Mouse (Mus musculus) pancreas, adult 10 weeks (tissue): ENCODE results near the gene Ifnl3. TPM values are rescaled to one million over a fixed set of nuclear protein-coding genes. Genes with fewer than 3 reads are reported as not detected.

ENCODE experiments used
- polyA plus RNA-seq: library from polyadenylated mRNA; stranded (reverse); fragments of 350-450 nt; fragmentation: Illumina TruSeq; extraction: RNeasy Lipid Tissue Mini Kit (QIAGEN cat#74804); gene quantifications from one replicate; pipeline ENCODE4 v1.2.3, GENCODE M21; 2015; ENCODE audit warnings: low read depth, low replicate concordance; ENCODE audit not compliant: insufficient read depth

Gene Ifnl3
- polyA plus RNA-seq, result not detected

DNA sequence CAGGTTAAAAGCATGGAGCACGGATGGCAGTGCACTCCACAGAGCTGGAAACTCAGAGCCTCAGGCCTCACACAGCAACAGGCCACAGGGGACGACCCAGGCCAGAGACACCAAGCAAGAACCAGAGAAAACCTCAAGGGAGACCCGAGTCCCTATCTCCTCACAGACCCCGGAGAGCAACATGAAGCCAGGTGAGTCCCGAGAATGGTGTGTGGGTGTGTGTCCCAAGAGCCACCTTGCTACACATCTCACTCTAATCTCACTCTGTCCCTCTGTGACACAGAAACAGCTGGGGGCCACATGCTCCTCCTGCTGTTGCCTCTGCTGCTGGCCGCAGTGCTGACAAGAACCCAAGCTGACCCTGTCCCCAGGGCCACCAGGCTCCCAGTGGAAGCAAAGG is at the start of gene Ifnl3:
Gene Ifnl3 (plus strand): TSS at position 301 of the 400 bp plus-strand sequence.

GRCm38 (mm10) chr7:28510405-28510974 is 12.1 kb upstream of the Ifnl3 start, which contains the start of gene Ifnl2:
Ifnl2 (minus strand) TSS chr7:28510455.

DNA sequence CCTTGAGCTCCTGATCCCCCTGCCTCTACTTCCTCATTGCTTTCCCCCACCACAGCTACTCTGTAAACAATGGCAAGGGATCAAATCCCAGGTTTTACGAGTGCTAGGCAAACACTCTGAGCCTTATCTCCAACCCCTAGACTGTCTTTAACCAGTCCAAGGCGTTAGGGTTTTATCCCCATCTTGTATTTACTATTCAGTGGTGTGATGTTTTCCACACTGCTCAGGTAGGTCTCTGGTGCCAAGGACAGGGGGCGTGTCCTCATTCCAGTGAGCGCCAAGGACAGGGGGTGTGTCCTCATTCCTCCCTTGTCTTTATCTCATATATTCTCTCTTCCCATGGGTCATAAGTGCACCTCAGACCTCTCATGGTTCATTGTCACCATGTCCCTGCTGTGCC is 17.9 kb downstream of the Ifnl3 start, which contains the start of gene Sycn:
Gene Sycn (plus strand): TSS at position 360 of the 400 bp plus-strand sequence.

DNA sequence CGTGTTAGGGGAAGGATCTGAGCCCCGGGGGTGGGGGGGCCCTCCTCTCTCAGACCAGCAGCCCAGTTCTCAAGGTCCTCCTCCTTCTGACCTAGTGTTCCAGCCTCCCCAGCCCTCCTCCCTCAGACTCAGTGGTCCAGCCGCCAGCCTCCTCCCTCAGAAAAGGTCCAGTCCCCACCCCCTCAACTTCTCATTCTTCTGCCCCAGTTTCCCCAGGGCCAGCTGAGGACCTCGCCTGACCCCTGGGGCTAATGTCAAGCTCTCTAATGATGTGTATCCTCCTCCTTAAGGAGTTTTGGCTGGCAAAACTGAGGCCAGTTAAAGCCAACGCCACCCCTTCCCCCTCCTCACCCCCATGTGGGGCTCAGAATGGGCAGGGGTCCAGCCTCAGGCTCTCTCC is 24.5 kb downstream of the Ifnl3 start, which contains the start of gene Nccrp1:
Gene Nccrp1 (minus strand): TSS at position 101 of the 400 bp plus-strand sequence.

Other genes with a start within 250 kb of the Ifnl3 start
- gene Eid2b, start 245.1 kb upstream of the Ifnl3 start, polyA plus RNA-seq, result 0.94 TPM
- gene Selenov, start 231.7 kb upstream of the Ifnl3 start, polyA plus RNA-seq, result not detected
- gene Dll3, start 220.6 kb upstream of the Ifnl3 start, polyA plus RNA-seq, result not detected
- gene Timm50, start 210.8 kb upstream of the Ifnl3 start, polyA plus RNA-seq, result 17.7 TPM
- gene Supt5, start 184.1 kb upstream of the Ifnl3 start, polyA plus RNA-seq, result 29.0 TPM
- 346 TPM for gene Rps16, start 172.2 kb upstream of the Ifnl3 start, polyA plus RNA-seq
- gene Plekhg2, start 150.2 kb upstream of the Ifnl3 start, polyA plus RNA-seq, result 9.1 TPM
- gene Zfp36, start 142.6 kb upstream of the Ifnl3 start, polyA plus RNA-seq, result 11.6 TPM
- gene Med29, start 130.1 kb upstream of the Ifnl3 start, polyA plus RNA-seq, result 11.4 TPM
- gene Paf1, start 129.9 kb upstream of the Ifnl3 start, polyA plus RNA-seq, result 34.6 TPM
- 10.5 TPM for gene Gmfg, start 85.4 kb upstream of the Ifnl3 start, polyA plus RNA-seq
- 0.52 TPM for gene Lrfn1, start 70.9 kb upstream of the Ifnl3 start, polyA plus RNA-seq
- gene Ifnl2, start 12.4 kb upstream of the Ifnl3 start, polyA plus RNA-seq, result not detected
- gene Sycn, start 18.0 kb downstream of the Ifnl3 start, polyA plus RNA-seq, result 18,579 TPM
- not detected for gene Nccrp1, start 24.4 kb downstream of the Ifnl3 start, polyA plus RNA-seq
- gene Samd4b, start 75.3 kb downstream of the Ifnl3 start, polyA plus RNA-seq, result 8.6 TPM
- gene Pak4, start 75.3 kb downstream of the Ifnl3 start, polyA plus RNA-seq, result 5.4 TPM
- not detected for gene Acp7, start 108.5 kb downstream of the Ifnl3 start, polyA plus RNA-seq
- not detected for gene Fbxo27, start 170.0 kb downstream of the Ifnl3 start, polyA plus RNA-seq
- gene Fbxo17, start 194.0 kb downstream of the Ifnl3 start, polyA plus RNA-seq, result 2.8 TPM
- gene Mrps12, start 219.0 kb downstream of the Ifnl3 start, polyA plus RNA-seq, result 42.5 TPM
- gene Sars2, start 219.2 kb downstream of the Ifnl3 start, polyA plus RNA-seq, result 2.6 TPM
- gene Ccer2, start 233.3 kb downstream of the Ifnl3 start, polyA plus RNA-seq, result not detected
- gene Sirt2, start 243.9 kb downstream of the Ifnl3 start, polyA plus RNA-seq, result 28.4 TPM
- gene Nfkbib, start 244.7 kb downstream of the Ifnl3 start, polyA plus RNA-seq, result 8.7 TPM